Mouse (Mus musculus) midbrain, embryonic 10.5 days (tissue): ENCODE data around the gene Pom121. TPM values are rescaled to one million over a fixed set of nuclear protein-coding genes. Genes with fewer than 3 reads are reported as not detected.

Experiments
- DNase-seq: peaks from one replicate; pipeline ENCODE4 v3.0.0-alpha.2; 2017; ENCODE audit warnings: low spot score
- H3K27ac ChIP-seq: fragments of 300-500 bp; sonication (generic); replicated peaks from 2 replicates; pipeline ENCODE4 v1.5.1; 2016; ENCODE audit warnings: mild to moderate bottlenecking
- H3K27me3 ChIP-seq: fragments of 300-500 bp; sonication (generic); 2 replicates; pipeline ENCODE4 v1.6.1; 2016; ENCODE audit warnings: low read depth, mild to moderate bottlenecking; ENCODE audit not compliant: poor library complexity, severe bottlenecking
- H3K36me3 ChIP-seq: fragments of 300-500 bp; sonication (generic); 2 replicates; pipeline ENCODE4 v1.6.1; 2016; ENCODE audit warnings: mild to moderate bottlenecking, moderate library complexity
- H3K4me1 ChIP-seq: fragments of 300-500 bp; sonication (generic); 2 replicates; pipeline ENCODE4 v1.6.1; 2016
- H3K4me3 ChIP-seq: fragments of 300-500 bp; sonication (generic); 2 replicates; pipeline ENCODE4 v1.5.1; 2016; ENCODE audit warnings: mild to moderate bottlenecking, moderate library complexity
- H3K9me3 ChIP-seq: fragments of 300-500 bp; sonication (generic); replicated peaks from 2 replicates; pipeline ENCODE4 v1.6.1; 2016; ENCODE audit warnings: mild to moderate bottlenecking
- WGBS: fragments of 180-500 bp; shearing (Covaris S2); methylation state at CpG from one replicate; pipeline ENCODE4 v1.1.7; 2016; 5-methylcytosine and 5-hydroxymethylcytosine counted together
- polyA plus RNA-seq: library from polyadenylated mRNA; unstranded; fragments of >200 nt; fragmentation: Nextera tagmentation; extraction: Ambion mirVana; gene quantifications from 2 replicates; pipeline ENCODE4 v1.2.1, GENCODE M21; 2016

Gene Pom121
- polyA plus RNA-seq, 1 experiment from 2014 or later = 17.4 TPM

DNA sequence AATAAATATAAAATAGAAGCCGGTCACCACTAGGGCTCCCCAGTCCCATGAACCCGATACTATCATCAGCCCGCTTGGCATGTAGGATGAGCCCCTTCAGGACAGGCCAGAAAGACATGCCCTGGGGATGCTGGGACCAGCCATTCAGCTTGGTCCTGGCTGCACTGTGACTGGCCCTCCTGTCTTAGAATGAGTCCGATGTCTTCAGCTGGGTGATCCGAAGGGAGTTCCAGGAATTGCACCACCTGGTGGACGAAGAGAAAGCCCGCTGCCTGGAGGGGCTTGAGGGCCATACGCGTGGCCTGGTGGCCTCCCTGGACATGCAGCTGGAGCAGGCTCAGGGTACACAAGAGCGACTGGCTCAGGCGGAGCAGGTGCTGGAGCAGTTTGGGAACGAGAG is 30.8 kb downstream of the Pom121 start:
- WGBS = 29% methylated on average over 12 of the region's 12 CpGs
- no peak overlapping the region for H3K27ac ChIP-seq
- H3K9me3 ChIP-seq = no peaks in the 10 kb centered on the region; the same call in 1 of the 2 replicates
- DNase-seq = peak; percentile 69
- no peaks in the 10 kb centered on the region for H3K36me3 ChIP-seq
- no peaks in the 10 kb centered on the region; the same call in 1 of the 2 replicates for H3K4me1 ChIP-seq
- H3K4me3 ChIP-seq = no peak overlapping the region
- peaks cover 5% of the 10 kb centered on the region; the same call in 1 of the 2 replicates for H3K27me3 ChIP-seq

DNA sequence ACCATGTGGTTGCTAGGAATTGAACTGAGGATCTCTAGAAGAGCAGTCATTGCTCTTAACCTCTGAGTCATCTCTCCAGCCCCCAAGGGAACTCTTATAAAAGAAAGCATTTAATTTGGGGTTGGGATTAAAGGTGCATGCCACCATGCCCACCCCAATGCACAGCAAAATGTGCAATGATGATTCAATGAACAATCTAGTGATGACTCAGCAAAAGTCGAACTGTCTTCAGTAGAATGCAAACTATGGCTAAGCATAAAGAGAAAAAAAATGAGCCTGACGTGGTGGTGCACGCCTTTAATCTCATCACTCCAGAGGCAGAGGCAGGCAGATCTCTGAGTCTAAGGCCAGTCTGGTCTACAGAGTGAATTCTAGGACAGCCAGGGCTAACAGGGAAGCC is 31.8 kb downstream of the Pom121 start:
- DNase-seq = no peak
- no peaks in the 10 kb centered on the region for H3K4me1 ChIP-seq
- H3K4me3 ChIP-seq = no peak overlapping the region
- no peaks in the 10 kb centered on the region for H3K36me3 ChIP-seq
- H3K9me3 ChIP-seq = peaks cover 2% of the 10 kb centered on the region
- H3K27ac ChIP-seq = no peak overlapping the region
- H3K27me3 ChIP-seq = peaks cover 5% of the 10 kb centered on the region; the same call in 1 of the 2 replicates
- 86% methylated on average over 3 of the region's 3 CpGs for WGBS

DNA sequence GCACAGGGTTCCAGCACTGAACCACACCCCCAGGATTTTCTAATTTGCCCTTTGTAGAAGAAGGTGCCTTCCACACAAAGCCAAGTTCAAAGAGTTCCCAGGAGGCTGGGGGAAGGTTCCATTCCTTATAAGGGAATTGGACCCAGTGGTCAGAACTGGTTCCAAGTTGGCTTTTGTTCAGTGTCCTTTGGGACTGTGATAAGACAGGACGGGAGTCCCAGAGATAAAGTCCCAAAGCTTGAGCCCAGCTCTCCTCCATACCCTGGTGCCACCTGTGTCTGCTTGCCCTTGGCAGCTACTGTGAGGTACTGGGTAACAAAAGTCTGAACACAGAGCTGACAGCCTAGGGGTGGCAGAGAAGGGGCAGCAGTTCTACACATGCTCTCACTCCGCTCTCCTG is 34.6 kb downstream of the Pom121 start:
- Histone ChIP-seq H3K4me1 (no peaks in the 10 kb centered on the region), H3K27me3 (no peaks in the 10 kb centered on the region), H3K4me3 (no peak overlapping the region), H3K27ac (no peak overlapping the region), H3K9me3 (peaks cover 4% of the 10 kb centered on the region), H3K36me3 (no peaks in the 10 kb centered on the region)
- WGBS = 94% methylated on average over 2 of the region's 2 CpGs
- no peak for DNase-seq

DNA sequence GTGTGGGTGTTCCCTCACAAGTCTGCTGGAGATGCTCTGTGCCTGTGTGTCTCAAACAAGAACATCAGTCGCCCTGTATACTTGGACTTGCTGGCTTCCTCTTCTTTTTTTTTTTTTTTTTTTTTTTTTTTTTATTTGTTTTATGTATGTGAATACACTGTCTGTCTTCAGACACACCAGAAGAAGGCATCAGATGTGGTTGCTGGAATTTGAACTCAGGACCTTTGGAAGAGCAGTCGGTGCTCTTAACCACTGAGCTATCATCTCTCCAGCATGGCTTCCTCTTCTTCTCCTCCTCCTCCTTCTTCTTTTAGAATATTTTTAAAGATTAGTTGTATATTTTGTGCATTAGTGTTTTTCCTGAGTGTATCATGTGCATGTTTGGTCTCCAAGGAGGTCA is 36.8 kb downstream of the Pom121 start:
- Histone ChIP-seq H3K9me3 (peaks cover 4% of the 10 kb centered on the region), H3K27ac (no peak overlapping the region), H3K4me3 (no peak overlapping the region), H3K4me1 (no peaks in the 10 kb centered on the region; the same call in 1 of the 2 replicates), H3K27me3 (peaks cover 15% of the 10 kb centered on the region), H3K36me3 (no peaks in the 10 kb centered on the region)
- DNase-seq = no peak
- WGBS = 87% methylated on average over 2 of the region's 2 CpGs

DNA sequence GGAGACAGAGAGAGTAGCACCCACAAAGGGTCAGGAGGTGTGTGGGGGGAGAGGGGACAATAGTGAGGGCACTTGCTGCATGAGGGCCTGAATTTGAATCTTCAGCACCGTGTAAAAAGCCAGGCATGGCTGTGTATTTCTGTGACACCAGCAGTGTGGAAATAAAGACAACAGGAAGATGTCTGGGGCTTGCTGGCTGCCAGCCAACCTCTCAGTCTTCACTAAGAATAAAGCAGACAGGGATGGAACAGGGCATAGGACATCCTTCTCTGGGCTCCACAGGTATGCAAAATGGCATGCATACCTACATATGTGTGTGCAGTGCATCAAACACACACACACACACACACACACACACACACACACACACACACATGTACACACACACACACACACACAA is 38.3 kb downstream of the Pom121 start:
- Histone ChIP-seq H3K4me3 (no peak overlapping the region), H3K9me3 (peaks cover 4% of the 10 kb centered on the region), H3K27me3 (peaks cover 15% of the 10 kb centered on the region), H3K4me1 (no peaks in the 10 kb centered on the region; the same call in 1 of the 2 replicates), H3K27ac (no peak overlapping the region), H3K36me3 (no peaks in the 10 kb centered on the region)
- 74% methylated on average over 1 of the region's 1 CpGs for WGBS
- DNase-seq = no peak

DNA sequence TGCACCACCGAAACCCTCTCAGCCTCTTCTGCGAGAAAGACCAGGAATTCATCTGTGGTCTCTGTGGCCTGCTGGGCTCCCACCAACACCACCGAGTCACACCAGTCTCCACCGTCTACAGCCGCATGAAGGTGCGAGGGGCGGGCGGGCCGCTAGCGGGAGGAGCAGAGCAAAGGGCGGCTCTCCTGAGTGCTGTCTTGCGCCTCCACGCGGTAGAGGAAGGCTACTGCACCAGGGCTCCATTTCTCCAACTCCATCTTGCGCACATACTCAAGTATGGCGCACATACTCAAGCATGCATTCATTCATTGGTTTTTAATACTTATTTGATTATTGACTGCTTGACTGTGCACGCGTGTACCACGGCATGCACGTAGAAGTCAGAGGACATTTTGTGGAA is 40.8 kb downstream of the Pom121 start:
- H3K4me1 ChIP-seq = no peaks in the 10 kb centered on the region; the same call in 1 of the 2 replicates

DNA sequence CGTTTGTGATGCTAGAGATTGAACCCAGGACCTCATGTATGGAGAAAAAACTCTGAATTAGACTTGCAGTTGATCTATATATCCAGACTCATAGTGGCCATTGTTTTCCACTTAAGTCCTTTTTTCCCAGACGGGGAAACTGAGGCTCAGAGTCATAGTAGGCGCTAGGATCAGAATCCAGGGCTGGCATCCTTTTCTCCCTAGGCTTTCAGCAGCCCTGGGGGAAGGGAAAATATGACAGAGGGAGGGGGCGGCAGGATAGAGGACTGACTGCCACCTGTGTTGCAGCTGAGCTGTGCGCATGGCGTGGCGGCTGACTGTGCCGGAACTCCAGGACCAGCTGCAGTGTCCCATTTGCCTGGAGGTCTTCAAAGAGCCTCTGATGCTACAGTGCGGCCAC is 41.4 kb downstream of the Pom121 start, which contains the start of gene Trim50:
TSS of gene Trim50 (plus strand) at position 301 of the 400 bp plus-strand sequence.
- 66% methylated on average over 9 of the region's 9 CpGs for WGBS
- H3K4me3 ChIP-seq = peak within 1 kb of the TSS; percentile 27
- peaks cover 8% of the 10 kb centered on the region for H3K9me3 ChIP-seq
- H3K27ac ChIP-seq = no peak within 1 kb of the TSS
- no peaks in the 10 kb centered on the region; the same call in 1 of the 2 replicates for H3K4me1 ChIP-seq
- H3K36me3 ChIP-seq = no peaks in the 10 kb centered on the region
- DNase-seq = no peak
- peaks cover 15% of the 10 kb centered on the region for H3K27me3 ChIP-seq

More for the DNA sequence above, 40.8 kb downstream of the Pom121 start:
- Histone ChIP-seq H3K4me3 (peak overlapping the region; percentile 27), H3K27me3 (peaks cover 15% of the 10 kb centered on the region), H3K27ac (no peak overlapping the region), H3K36me3 (no peaks in the 10 kb centered on the region), H3K9me3 (peaks cover 8% of the 10 kb centered on the region)
- DNase-seq = peak; percentile 48
- WGBS = 18% methylated on average over 20 of the region's 20 CpGs

DNA sequence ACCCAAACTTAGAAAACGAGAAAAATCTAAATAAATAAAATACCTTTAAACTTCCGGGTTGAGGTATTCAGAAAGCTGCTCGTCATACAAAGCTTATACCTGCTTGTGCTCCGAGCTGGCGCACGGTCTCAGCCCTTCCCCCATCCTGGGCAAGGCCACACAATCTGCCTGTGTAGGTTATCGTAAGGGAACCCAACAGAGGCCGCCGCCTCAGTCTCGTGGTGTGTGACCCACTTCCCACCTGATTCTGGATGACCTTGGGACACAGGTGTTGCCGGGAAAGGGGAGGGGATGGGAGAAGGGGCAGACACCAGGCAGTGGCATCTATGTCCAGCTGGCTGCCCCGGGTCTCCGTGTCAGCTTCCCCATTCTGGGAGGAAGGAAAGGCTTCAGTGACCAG is 42.7 kb downstream of the Pom121 start:
- Histone ChIP-seq H3K36me3 (no peaks in the 10 kb centered on the region), H3K9me3 (peaks cover 4% of the 10 kb centered on the region; the same call in 1 of the 2 replicates), H3K4me1 (no peaks in the 10 kb centered on the region; the same call in 1 of the 2 replicates), H3K27ac (no peak overlapping the region), H3K4me3 (no peak overlapping the region), H3K27me3 (peaks cover 15% of the 10 kb centered on the region)
- 90% methylated on average over 13 of the region's 13 CpGs for WGBS
- no peak for DNase-seq

DNA sequence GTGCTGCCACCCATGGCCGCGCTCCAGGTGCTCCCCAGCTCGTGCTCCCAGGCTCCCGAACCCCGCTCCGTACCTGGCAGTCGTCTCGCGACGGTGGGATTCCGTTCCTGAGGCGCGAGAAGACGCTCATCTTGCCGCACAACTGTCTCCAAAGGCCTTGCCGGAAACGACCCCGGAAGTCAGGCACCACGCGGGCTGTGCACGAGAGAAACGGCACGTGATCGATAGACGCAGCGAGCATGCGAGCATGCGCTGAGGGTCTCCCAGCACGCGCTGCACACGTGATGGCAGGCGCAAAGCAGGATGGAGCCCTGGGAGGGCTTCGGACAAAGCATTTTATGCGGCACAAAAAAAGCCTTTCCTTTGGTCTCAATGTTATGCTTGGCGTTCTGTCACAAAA is 44.5 kb downstream of the Pom121 start, which contains the start of gene Fkbp6:
TSS of gene Fkbp6 (minus strand) at position 183 of the 400 bp plus-strand sequence.
- peaks cover 4% of the 10 kb centered on the region; the same call in 1 of the 2 replicates for H3K9me3 ChIP-seq
- no peak within 1 kb of the TSS for H3K27ac ChIP-seq
- H3K4me1 ChIP-seq = no peaks in the 10 kb centered on the region; the same call in 1 of the 2 replicates
- DNase-seq = no peak
- 92% methylated on average over 35 of the region's 35 CpGs for WGBS
- peaks cover 15% of the 10 kb centered on the region for H3K27me3 ChIP-seq
- H3K4me3 ChIP-seq = no peak within 1 kb of the TSS
- no peaks in the 10 kb centered on the region for H3K36me3 ChIP-seq

DNA sequence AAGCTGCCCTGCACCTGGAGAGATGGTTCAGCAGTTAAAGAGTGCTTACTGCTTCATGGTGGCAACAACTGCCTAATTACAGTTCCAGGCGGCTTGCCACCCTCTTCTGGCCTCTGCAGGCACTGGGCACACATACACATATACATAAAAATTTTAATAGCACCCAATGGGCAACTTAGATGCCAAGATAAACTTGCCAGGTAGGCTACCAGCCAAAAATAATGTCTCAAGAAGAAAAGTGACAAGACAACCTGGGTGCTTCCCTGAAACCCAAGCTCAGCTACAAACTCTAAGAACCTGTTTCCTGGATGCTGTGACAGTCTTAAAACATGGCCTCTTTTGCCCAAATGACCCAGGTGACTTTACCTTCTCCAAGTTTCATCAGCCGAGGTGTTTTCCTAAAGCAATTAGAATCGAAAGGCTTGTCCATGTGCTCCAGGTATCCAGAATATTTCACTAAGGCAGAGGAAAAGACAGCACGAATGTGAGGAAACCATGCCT is 46.8 kb downstream of the Pom121 start:
- Histone ChIP-seq H3K9me3 (peaks cover 4% of the 10 kb centered on the region; the same call in 1 of the 2 replicates), H3K27ac (no peak overlapping the region), H3K36me3 (no peaks in the 10 kb centered on the region), H3K4me3 (no peak overlapping the region), H3K27me3 (no peaks in the 10 kb centered on the region), H3K4me1 (no peaks in the 10 kb centered on the region)
- no peak for DNase-seq
- WGBS = 77% methylated on average over 4 of the region's 4 CpGs

DNA sequence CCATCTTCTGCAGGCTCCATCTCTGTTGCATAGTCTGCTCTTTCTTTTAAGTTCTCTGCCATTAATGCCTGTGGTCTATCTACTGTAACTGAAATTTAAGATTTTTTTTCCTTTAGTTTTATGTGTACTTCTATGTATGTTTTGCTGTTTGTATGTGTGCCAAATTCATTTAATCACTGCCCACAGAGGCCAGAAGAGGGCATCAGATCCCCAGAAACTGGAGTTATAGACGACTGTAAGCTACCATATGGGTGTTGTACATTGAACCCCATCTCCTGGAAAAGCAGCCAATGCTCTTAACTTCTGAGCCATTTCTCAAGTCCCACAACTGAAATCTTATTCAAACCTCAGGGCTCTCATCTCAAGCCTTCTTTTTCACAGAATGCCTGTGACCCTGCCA is 47.9 kb downstream of the Pom121 start:
- WGBS = 34% methylated on average over 1 of the region's 1 CpGs
- H3K4me3 ChIP-seq = no peak overlapping the region
- H3K27me3 ChIP-seq = no peaks in the 10 kb centered on the region
- no peak for DNase-seq
- H3K9me3 ChIP-seq = peaks cover 4% of the 10 kb centered on the region; the same call in 1 of the 2 replicates
- no peak overlapping the region for H3K27ac ChIP-seq
- H3K4me1 ChIP-seq = no peaks in the 10 kb centered on the region
- H3K36me3 ChIP-seq = no peaks in the 10 kb centered on the region

DNA sequence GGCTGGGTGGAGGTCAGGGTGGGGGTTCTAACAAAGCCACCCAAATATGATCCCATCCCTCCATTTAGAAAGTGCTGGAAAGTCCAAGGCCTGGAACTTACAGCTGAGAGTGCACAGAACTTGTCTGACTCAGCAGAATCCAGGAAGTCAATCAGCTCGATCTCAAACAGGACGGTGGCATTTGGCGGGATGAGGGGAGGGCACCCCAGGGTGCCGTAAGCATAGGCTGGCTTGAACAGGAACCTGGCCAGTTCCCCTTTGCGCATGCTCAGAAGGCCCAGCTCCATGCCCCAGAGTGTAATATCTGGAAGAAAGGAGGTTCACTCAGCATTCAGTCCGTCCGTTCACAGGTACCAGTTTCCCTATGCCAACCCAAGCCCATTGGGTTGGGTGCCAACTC is 48.4 kb downstream of the Pom121 start:
- H3K4me1 ChIP-seq = no peaks in the 10 kb centered on the region
- no peak overlapping the region for H3K4me3 ChIP-seq
- H3K9me3 ChIP-seq = peaks cover 4% of the 10 kb centered on the region; the same call in 1 of the 2 replicates
- no peaks in the 10 kb centered on the region for H3K36me3 ChIP-seq
- no peak overlapping the region for H3K27ac ChIP-seq
- WGBS = 76% methylated on average over 7 of the region's 7 CpGs
- H3K27me3 ChIP-seq = no peaks in the 10 kb centered on the region
- DNase-seq = no peak

DNA sequence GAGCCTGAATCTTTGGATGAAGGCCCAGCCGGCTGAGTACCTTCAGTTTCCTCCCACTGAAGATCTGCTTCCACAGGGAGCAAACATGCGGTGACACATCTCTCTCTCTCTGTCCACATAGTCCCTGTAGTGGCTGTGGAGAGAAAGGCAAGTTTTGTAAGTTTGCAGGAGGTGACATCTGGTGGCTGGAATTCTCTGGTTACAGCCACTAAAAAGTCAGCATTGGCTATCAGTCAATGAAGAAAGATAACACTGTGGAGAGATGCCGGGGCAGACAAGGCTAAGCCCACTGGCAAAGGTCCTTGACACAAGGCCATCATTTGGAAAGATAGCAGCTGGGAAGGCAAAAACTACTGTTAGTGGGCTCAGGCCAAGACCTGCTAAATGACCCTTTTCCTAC is 56.8 kb downstream of the Pom121 start:
- WGBS = 60% methylated on average over 3 of the region's 3 CpGs
- Histone ChIP-seq H3K27me3 (no peaks in the 10 kb centered on the region), H3K4me3 (no peak overlapping the region), H3K9me3 (no peaks in the 10 kb centered on the region), H3K4me1 (no peaks in the 10 kb centered on the region), H3K27ac (no peak overlapping the region), H3K36me3 (no peaks in the 10 kb centered on the region)
- no peak for DNase-seq
